Mouse (Mus musculus) CH12.LX (cell line): Measurements from ENCODE around the gene Bmyc.

Experiments
- CTCF ChIP-seq, 2 experiments: IDR thresholded peaks in 1 of 2; conservative IDR thresholded peaks in 1 of 2; 2 replicates each; pipeline ENCODE4 v1.5.1; 2011 to 2012; ENCODE audit warnings: low read depth in 2 of 2, low read length in 2 of 2, improper control_type of control experiment in 1 of 2, inconsistent platforms in 1 of 2, mild to moderate bottlenecking in 1 of 2, moderate library complexity in 1 of 2
- E2F4 ChIP-seq: IDR thresholded peaks from 2 replicates; pipeline ENCODE4 v1.6.1; 2011; ENCODE audit warnings: low read depth, low read length, improper control_type of control experiment; ENCODE audit not compliant: insufficient replicate concordance
- EP300 ChIP-seq: IDR thresholded peaks from 2 replicates; pipeline ENCODE4 v1.6.1; 2011; ENCODE audit warnings: low read length, improper control_type of control experiment
- GABPA ChIP-seq: IDR thresholded peaks from 2 replicates; pipeline ENCODE4 v1.6.1; 2012; ENCODE audit warnings: low read depth, low read length, improper control_type of control experiment, inconsistent platforms; ENCODE audit not compliant: insufficient replicate concordance
- MXI1 ChIP-seq: IDR thresholded peaks from 2 replicates; pipeline ENCODE4 v1.6.1; 2011; ENCODE audit warnings: mild to moderate bottlenecking, low read depth, low read length, improper control_type of control experiment
- NRF1 ChIP-seq: IDR thresholded peaks from 2 replicates; pipeline ENCODE4 v1.6.1; 2014; ENCODE audit warnings: low read depth, mild to moderate bottlenecking, inconsistent platforms, low read length, improper control_type of control experiment, moderate library complexity
- POLR2A ChIP-seq: IDR thresholded peaks from 2 replicates; pipeline ENCODE4 v1.6.1; 2011; ENCODE audit warnings: low read depth, mild to moderate bottlenecking, improper control_type of control experiment, low read length
- TBP ChIP-seq: conservative IDR thresholded peaks from 2 replicates; pipeline ENCODE4 v1.6.1; 2011; ENCODE audit warnings: low read depth, low read length, improper control_type of control experiment

DNA sequence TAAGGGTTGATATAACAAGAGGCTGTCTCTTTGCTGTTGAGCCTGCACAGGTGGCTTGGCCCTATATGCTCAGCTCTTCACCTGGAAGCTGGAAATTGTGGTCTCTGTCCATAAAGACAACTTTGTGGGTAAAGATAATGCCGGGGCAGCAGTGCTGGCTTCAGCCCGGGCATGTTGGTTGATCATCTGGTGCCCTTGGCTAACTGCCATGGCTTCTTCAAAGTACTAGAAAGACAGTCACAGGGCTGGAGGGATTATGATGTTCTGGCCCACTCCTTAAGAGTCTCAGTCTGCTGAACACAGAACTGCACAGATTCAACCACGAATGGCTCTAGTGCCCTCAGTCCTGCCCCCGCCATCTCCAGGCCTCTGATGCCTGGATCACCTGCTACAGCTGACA lies 49.3 kb upstream of the Bmyc start:
- TF ChIP-seq CTCF (conservative IDR thresholded peaks at IDR 0.05 in 1 of 2, IDR thresholded peaks at IDR 0.05 in 1 of 2; ENCODE audit: low read depth in 2 of 2, low read length in 2 of 2) (no peak), E2F4 (no peak), MXI1 (no peak), EP300 (no peak), NRF1 (no peak), TBP (no peak), GABPA (no peak), POLR2A (no peak)
